Mouse (Mus musculus) adrenal gland, postnatal 36 days (tissue): Measurements from ENCODE around the gene Abhd16a. TPM values are rescaled to one million over a fixed set of nuclear protein-coding genes. Genes with fewer than 3 reads are reported as not detected.
A peak's percentile ranks its signal among the peaks of the same experiment; 100 is the strongest.
"Not testable (repeated sequence)": the region's sequence is repeated elsewhere in the genome, so short reads cannot be mapped to it uniquely, and the experiment has no call there.

Source experiments
- DNase-seq, 2 experiments: peaks; one replicate each; pipeline ENCODE4 v3.0.0; 2021; ENCODE audit warnings: mixed read lengths in 1 of 2
- total RNA-seq, 2 experiments: library from RNA; stranded (reverse); gene quantifications; 2 replicates each; pipeline ENCODE4 v1.2.3; 2021

The Abhd16a gene
- total RNA-seq, 2 experiments from 2014 or later: 73.9 to 89.4 TPM

GRCm38 (mm10) chr17:35115046-35116019, 26.3 kb downstream of the Abhd16a start, which contains the start of gene Ly6g5b:
Gene Ly6g5b, minus strand, starts transcription at chr17:35115428.
- peak; percentile 18 to 61 for DNase-seq

GRCm38 (mm10) chr17:35120745-35121142, 31.7 kb downstream of the Abhd16a start:
- DNase-seq: peak; percentile 58 to 75

- DNase-seq: peak; percentile 99
Measured at GRCm38 (mm10) chr17:35121143-35121799, 32.2 kb downstream of the Abhd16a start, which contains the start of gene Gpank1. Gene Gpank1, plus strand, starts transcription at chr17:35121455.

GRCm38 (mm10) chr17:35121871-35122303, 32.8 kb downstream of the Abhd16a start, which contains the start of gene Csnk2b:
Gene Csnk2b, minus strand, starts transcription at chr17:35122053.
- DNase-seq: peak; percentile 55 to 71

GRCm38 (mm10) chr17:35123287-35123686, 34.2 kb downstream of the Abhd16a start:
- DNase-seq: not testable (repeated sequence)

- not testable (repeated sequence) for DNase-seq
Measured at GRCm38 (mm10) chr17:35124261-35124896, 35.3 kb downstream of the Abhd16a start.

- DNase-seq: no peak
Measured at GRCm38 (mm10) chr17:35125081-35125480, 36.0 kb downstream of the Abhd16a start.

GRCm38 (mm10) chr17:35125578-35125977, 36.5 kb downstream of the Abhd16a start:
- DNase-seq: no peak

GRCm38 (mm10) chr17:35126206-35126611, 37.1 kb downstream of the Abhd16a start, which contains the start of gene D17H6S53E:
Gene D17H6S53E, plus strand, starts transcription at chr17:35126373.
- peak; percentile 83 to 91 for DNase-seq

GRCm38 (mm10) chr17:35127017-35127416, 38.0 kb downstream of the Abhd16a start:
- DNase-seq: no peak

- DNase-seq: no peak
Measured at GRCm38 (mm10) chr17:35128996-35129395, 39.9 kb downstream of the Abhd16a start.

- DNase-seq: no peak
Measured at GRCm38 (mm10) chr17:35131038-35131437, 42.0 kb downstream of the Abhd16a start.

- DNase-seq: no peak
Measured at GRCm38 (mm10) chr17:35131500-35132173, 42.6 kb downstream of the Abhd16a start, which contains the start of gene Apom. Gene Apom, minus strand, starts transcription at chr17:35132050.

GRCm38 (mm10) chr17:35132174-35132560, 43.1 kb downstream of the Abhd16a start:
- DNase-seq: no peak

GRCm38 (mm10) chr17:35133517-35133916, 44.5 kb downstream of the Abhd16a start:
- DNase-seq: no peak

GRCm38 (mm10) chr17:35134801-35135590, 45.9 kb downstream of the Abhd16a start, which contains the start of gene Bag6:
Gene Bag6, plus strand, starts transcription at chr17:35135178.
- DNase-seq: peak; percentile 94 to 95

GRCm38 (mm10) chr17:35135591-35136320, 46.7 kb downstream of the Abhd16a start:
- no peak for DNase-seq

- DNase-seq: peak; percentile 48 to 50
Measured at GRCm38 (mm10) chr17:35139269-35139668, 50.2 kb downstream of the Abhd16a start.

- DNase-seq: peak; percentile 47 to 67
Measured at GRCm38 (mm10) chr17:35140490-35140996, 51.5 kb downstream of the Abhd16a start.
